Mouse (Mus musculus) forebrain, postnatal 0 days (tissue): ENCODE data around the gene Mreg. TPM values are rescaled to one million over a fixed set of nuclear protein-coding genes. Genes with fewer than 3 reads are reported as not detected.
A peak's percentile ranks its signal among the peaks of the same experiment; 100 is the strongest.
"Not testable (repeated sequence)": the region's sequence is repeated elsewhere in the genome, so short reads cannot be mapped to it uniquely, and the experiment has no call there.

Experiments
- ATAC-seq: fragments of 200-750 bp; cut with Nextera tagmentation; 2 replicates; pipeline ENCODE4 v1.8.0; 2017; ENCODE audit warnings: mild to moderate bottlenecking, moderate library complexity
- DNase-seq: peaks from one replicate; pipeline ENCODE4 v3.0.0-alpha.2; 2015
- H3K27ac ChIP-seq: fragments of 300-500 bp; sonication (generic); 2 replicates; pipeline ENCODE4 v1.5.1; 2014; ENCODE audit warnings: low read depth, mild to moderate bottlenecking, antibody characterized with exemption, low read length, moderate library complexity, mixed read lengths
- H3K27me3 ChIP-seq: fragments of 300-500 bp; sonication (generic); 2 replicates; pipeline ENCODE4 v1.6.1; 2014; ENCODE audit warnings: mild to moderate bottlenecking, low read length, mixed read lengths; ENCODE audit not compliant: insufficient read depth
- H3K36me3 ChIP-seq: fragments of 300-500 bp; sonication (generic); 2 replicates; pipeline ENCODE4 v1.6.1; 2014; ENCODE audit warnings: mild to moderate bottlenecking, moderate library complexity; ENCODE audit not compliant: insufficient read depth
- H3K4me1 ChIP-seq: fragments of 300-500 bp; sonication (generic); 2 replicates; pipeline ENCODE4 v1.6.1; 2014; ENCODE audit warnings: antibody characterized with exemption; ENCODE audit not compliant: insufficient read depth
- H3K4me2 ChIP-seq: fragments of 300-500 bp; sonication (generic); 2 replicates; pipeline ENCODE4 v1.6.1; 2014; ENCODE audit warnings: low read depth, mild to moderate bottlenecking, moderate library complexity
- H3K4me3 ChIP-seq: fragments of 300-500 bp; sonication (generic); 2 replicates; pipeline ENCODE4 v1.5.1; 2014; ENCODE audit warnings: low read depth, low read length, mixed read lengths
- H3K9ac ChIP-seq: fragments of 300-500 bp; sonication (generic); 2 replicates; pipeline ENCODE4 v1.6.1; 2014; ENCODE audit warnings: mild to moderate bottlenecking
- H3K9me3 ChIP-seq: fragments of 300-500 bp; sonication (generic); 2 replicates; pipeline ENCODE4 v1.6.1; 2016; ENCODE audit warnings: low read length
- CTCF ChIP-seq: sonication (generic); IDR thresholded peaks from 2 replicates; pipeline ENCODE4 v1.5.1; 2016; ENCODE audit warnings: antibody characterized with exemption, control low read depth, low read depth
- WGBS: fragments of 180-500 bp; shearing (Covaris S2); extraction: QIAGEN DNeasy Blood & Tissue Kit; methylation state at CpG from one replicate; pipeline ENCODE4 v1.1.7; 2014; 5-methylcytosine and 5-hydroxymethylcytosine counted together
- polyA plus RNA-seq: library from polyadenylated mRNA; unstranded; fragments of >200 nt; fragmentation: Nextera tagmentation; extraction: Ambion mirVana; gene quantifications from 2 replicates; pipeline ENCODE4 v1.2.1, GENCODE M21; 2015
- total RNA-seq: library from RNA; depleted of rRNA; stranded (reverse); fragments of >200 nt; gene quantifications from 2 replicates; pipeline ENCODE4 v1.2.3, GENCODE M21; 2014

Mreg gene
- total and polyA plus RNA-seq, 2 experiments from 2014 or later: 1.7 to 1.9 TPM

DNA sequence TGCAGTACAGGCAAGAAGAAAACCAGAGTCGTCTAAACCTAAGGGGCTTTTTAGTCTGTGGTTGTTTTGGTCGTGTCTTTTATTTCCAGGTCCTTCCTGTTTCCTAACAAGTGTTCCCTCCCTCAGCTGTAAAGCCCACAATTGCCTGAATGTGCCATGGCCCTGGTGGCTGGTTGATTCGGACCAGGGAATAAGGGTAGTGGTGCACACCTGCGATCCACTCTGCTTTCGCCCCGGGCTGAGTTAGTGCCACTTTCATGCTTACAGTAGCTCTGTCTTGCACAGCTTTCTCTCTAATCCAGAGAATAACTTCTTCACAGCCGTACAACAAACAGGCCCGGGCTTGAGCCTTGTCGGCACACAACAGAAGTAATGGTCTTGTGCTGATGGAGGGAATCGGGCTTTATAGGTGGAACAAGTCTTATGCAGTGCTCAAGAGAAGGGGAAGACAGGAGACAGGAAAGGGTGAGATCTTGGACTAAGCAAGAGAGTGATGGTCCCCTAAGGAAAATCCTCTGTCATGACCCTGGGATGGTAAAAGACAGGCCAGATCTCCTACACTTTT lies 26.0 kb upstream of the Mreg start:
- H3K36me3 ChIP-seq: no peaks in the 10 kb centered on the region
- no peak overlapping the region for H3K27ac ChIP-seq
- no peak overlapping the region for H3K9ac ChIP-seq
- ATAC-seq (no peak), DNase-seq (no peak)
- H3K27me3 ChIP-seq: no peaks in the 10 kb centered on the region
- no peaks in the 10 kb centered on the region for H3K4me1 ChIP-seq
- TF ChIP-seq CTCF: no peak
- H3K4me2 ChIP-seq: no peak overlapping the region
- no peak overlapping the region for H3K4me3 ChIP-seq
- 68% methylated on average over 10 of the region's 10 CpGs for WGBS
- no peaks in the 10 kb centered on the region for H3K9me3 ChIP-seq

DNA sequence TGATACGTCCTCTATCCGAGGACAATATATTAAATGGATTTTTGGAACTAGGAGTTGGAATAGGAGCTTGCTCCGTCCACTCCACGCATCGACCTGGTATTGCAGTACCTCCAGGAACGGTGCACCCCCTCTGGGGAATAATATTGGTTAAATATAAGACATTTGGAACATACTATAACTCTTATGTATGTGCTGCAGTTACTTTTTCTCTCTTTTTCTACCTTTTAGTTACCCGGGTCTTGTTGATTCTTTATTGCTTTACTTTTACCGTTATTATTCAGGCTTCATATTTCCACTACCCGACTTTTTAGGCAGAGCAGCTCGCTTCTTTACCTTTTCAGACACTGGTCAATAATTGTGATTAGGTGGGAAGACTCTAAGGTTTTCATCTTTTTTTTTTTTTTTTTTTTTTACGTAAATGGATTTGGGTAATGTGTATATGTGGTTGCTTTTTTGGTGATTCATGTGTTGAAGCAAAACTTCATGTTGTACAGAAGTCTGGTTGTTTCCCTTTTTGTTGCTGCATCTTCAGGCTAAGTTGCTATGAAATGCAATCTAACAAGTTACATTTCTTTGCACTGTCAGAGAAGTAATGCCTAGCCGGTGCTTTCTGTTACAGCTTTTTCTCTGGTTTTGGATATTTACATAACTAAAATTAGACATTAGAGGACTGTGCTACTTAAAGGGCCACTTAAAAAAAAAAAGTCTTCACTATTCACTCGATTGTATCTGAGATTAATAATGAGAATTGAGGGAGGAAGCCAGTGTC lies 25.1 kb upstream of the Mreg start:
- no peaks in the 10 kb centered on the region for H3K9me3 ChIP-seq
- no peak overlapping the region for H3K9ac ChIP-seq
- no peaks in the 10 kb centered on the region for H3K36me3 ChIP-seq
- ATAC-seq (no peak), DNase-seq (no peak)
- 9% methylated on average over 11 of the region's 13 CpGs for WGBS
- no peaks in the 10 kb centered on the region for H3K4me1 ChIP-seq
- TF ChIP-seq CTCF: no peak
- no peak overlapping the region for H3K27ac ChIP-seq
- peak overlapping the region; percentile 20 for H3K4me3 ChIP-seq
- peak overlapping the region; percentile 40 for H3K4me2 ChIP-seq
- H3K27me3 ChIP-seq: no peaks in the 10 kb centered on the region

DNA sequence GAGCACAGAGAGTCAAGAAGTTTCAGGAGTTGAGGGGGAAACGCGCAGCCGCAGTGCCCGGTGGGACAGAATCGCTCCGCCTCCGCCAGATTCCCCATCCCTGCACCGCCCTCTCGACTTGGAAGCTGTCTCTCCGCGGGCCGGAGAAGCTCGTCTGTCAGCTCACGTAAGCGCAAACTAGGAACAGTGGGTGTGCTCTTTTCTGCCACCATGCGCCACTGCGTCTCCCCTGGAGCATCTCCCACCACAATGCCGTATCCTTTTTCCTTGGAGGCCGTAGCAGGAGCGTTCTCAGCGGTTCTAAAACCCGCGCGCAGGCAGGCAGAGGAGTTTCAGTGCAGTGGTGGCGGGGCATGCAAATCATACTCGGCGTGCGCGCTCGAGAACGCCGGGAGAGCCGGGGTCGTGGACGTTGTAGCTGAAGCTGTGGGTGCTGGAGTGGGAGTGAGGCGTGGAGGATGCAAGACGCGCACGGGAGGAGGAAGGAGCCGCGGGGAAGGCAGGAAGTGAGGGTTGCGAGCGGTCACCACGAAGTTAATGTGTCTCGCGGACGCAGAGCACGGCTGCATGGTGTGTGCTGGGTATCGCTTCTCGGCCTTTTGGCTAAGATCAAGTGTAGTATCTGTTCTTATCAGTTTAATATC lies 24.4 kb upstream of the Mreg start:
- Histone ChIP-seq H3K4me3 (peak overlapping the region; percentile 45), H3K27ac (peak overlapping the region; percentile 68), H3K9ac (peak overlapping the region; percentile 52), H3K4me2 (peak overlapping the region; percentile 56)
- TF ChIP-seq CTCF: peak; percentile 37; the same call in 1 of the 2 replicates
- peak; percentile 84 for DNase-seq
- not testable (repeated sequence) for H3K4me1 ChIP-seq, H3K9me3 ChIP-seq, H3K27me3 ChIP-seq, H3K36me3 ChIP-seq
- WGBS: under 1% methylated on average over 34 of the region's 50 CpGs
- ATAC-seq: peak; percentile 90

DNA sequence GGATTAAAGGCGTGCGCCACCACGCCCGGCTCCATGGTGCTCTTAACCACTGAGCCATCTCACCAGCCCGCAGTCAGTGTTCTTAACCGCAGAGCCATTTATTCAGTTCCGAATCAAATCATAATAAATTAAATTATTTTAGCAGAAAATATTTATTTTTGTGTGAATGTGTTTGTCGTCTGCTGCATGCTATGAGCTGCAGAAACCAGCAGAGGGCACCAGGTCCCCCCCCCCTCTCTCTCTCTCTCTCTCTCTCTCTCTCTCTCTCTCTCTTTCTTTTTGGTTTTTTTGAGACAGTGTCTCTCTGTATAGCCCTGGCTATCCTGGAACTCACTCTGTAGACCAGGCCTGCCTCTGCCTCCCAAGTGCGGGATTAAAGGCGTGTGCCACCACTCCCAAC lies 20.5 kb upstream of the Mreg start:
- not testable (repeated sequence) for H3K36me3 ChIP-seq, H3K27me3 ChIP-seq, H3K9ac ChIP-seq, H3K9me3 ChIP-seq, H3K4me1 ChIP-seq, H3K27ac ChIP-seq, DNase-seq, ATAC-seq, H3K4me3 ChIP-seq, H3K4me2 ChIP-seq
- TF ChIP-seq CTCF: peak; percentile 49
- WGBS: 79% methylated on average over 10 of the region's 10 CpGs

DNA sequence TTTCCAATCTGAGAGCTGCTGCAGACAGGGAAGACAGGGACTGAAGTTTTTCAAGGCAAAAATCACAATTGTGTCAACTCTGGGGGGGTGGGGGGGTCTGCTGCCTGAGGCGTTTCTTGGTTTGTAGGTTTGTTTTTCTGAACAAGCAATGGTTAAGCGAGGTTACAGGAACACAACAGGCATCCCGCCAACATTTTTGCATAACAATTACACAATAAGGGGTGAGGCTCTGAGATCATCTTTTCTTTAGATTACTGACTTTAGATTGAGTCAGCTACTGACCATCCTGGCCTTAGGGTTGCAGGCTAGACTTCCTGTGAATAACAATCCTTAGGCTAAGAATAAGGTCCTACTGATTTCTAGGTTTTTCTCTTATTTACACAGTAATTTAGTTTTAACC lies 16.9 kb upstream of the Mreg start:
- H3K4me1 ChIP-seq: no peaks in the 10 kb centered on the region
- no peak overlapping the region for H3K4me2 ChIP-seq
- no peaks in the 10 kb centered on the region for H3K36me3 ChIP-seq
- ATAC-seq (no peak), DNase-seq (no peak)
- H3K27me3 ChIP-seq: no peaks in the 10 kb centered on the region
- no peak for TF ChIP-seq CTCF
- H3K27ac ChIP-seq: no peak overlapping the region
- 7% methylated on average over 3 of the region's 3 CpGs for WGBS
- no peak overlapping the region for H3K4me3 ChIP-seq
- no peaks in the 10 kb centered on the region for H3K9me3 ChIP-seq
- H3K9ac ChIP-seq: no peak overlapping the region

DNA sequence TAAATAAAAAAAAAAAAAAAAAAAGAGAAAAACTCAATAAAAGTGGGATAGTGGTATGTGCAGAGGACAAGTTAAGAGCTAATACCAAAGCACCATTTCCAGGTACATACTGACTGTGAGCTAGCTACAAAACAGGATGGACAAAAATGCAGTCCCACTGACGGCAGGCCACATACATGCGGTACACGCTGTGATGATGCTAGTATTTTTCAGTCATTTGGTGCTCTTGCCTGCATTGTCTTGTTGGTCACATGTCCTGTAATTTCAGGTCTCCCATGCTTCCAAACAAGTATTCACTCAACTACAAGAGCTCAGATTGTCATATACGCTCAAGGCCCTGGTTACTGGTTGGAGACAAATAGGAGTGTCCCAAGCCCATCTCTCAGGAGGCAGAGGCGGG lies 15.4 kb upstream of the Mreg start:
- Histone ChIP-seq H3K4me1 (no peaks in the 10 kb centered on the region), H3K4me2 (no peak overlapping the region), H3K9ac (no peak overlapping the region), H3K27ac (no peak overlapping the region), H3K27me3 (no peaks in the 10 kb centered on the region), H3K9me3 (no peaks in the 10 kb centered on the region), H3K4me3 (no peak overlapping the region), H3K36me3 (no peaks in the 10 kb centered on the region)
- WGBS: 90% methylated on average over 5 of the region's 5 CpGs
- no peak for TF ChIP-seq CTCF
- no peak for ATAC-seq
- no peak for DNase-seq

DNA sequence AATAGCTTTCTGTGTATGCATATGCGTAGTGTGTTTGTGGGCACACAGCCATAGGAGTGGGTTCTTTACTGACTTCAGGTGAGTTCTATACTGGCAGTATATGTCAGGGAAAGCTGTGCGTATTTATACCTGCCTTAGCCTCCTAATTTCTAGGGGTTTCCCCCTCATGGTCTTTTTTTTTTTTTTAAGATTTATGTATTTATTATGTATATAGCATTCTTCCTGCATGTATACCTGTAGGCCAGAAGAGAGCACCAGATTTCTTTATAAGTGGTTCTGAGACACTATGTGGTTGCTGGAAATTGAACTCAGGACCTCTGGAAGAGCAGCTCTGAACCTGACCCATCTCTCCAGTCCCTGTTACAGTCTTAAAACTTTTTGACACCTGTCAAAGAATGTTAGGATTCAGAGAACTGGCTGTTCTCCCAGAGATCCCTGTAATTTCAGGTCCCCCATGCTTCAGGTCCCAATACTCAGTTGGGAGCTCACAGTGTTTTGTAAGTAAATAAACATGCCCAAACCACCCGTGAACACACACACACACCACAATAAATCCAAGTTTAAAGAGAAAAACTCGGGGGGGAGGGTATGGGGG lies 14.9 kb upstream of the Mreg start:
- H3K27me3 ChIP-seq: no peaks in the 10 kb centered on the region
- DNase-seq: no peak
- H3K36me3 ChIP-seq: no peaks in the 10 kb centered on the region
- no peak overlapping the region for H3K9ac ChIP-seq
- ATAC-seq: no peak
- H3K9me3 ChIP-seq: no peaks in the 10 kb centered on the region
- TF ChIP-seq CTCF: no peak
- H3K4me2 ChIP-seq: no peak overlapping the region
- no peak overlapping the region for H3K27ac ChIP-seq
- no peaks in the 10 kb centered on the region for H3K4me1 ChIP-seq
- no peak overlapping the region for H3K4me3 ChIP-seq
- WGBS: 44% methylated on average over 4 of the region's 4 CpGs
